In the genomic region with DNA sequence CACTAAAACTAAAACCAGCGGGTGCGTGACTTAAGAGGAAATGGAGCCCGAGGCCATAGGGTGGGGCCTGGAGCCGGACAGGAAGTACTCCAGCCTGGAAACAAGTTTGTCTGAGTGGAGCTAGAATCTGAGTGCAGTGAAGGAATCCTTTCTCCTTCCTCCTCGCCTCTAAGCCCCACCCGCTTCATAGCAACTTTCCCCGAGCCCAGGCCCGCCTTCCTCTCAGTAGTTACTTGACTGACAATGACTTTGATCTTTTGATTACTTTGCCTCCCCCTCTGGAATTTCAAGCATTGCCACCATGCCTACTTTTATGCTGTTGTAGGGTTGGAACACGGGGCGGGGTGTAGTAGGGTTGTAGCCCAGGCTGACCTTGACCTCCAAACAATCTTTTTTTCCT, we compare ENCODE assay signal across 9 mouse cellular contexts. TPM values are rescaled to one million over a fixed set of nuclear protein-coding genes. Genes with fewer than 3 reads are reported as not detected.
DNase-seq lines count a peak whose midpoint lies in the region; ATAC-seq lines count a peak whose summit lies in the region.
"Had no signal": no experiment of that assay in that cellular context is flagged by ENCODE, and none has a peak within 500 bp of the region (broad histone marks: within the 10 kb centered on the region; RNA-seq: fewer than 3 reads in every experiment).

No protein-coding gene starts in this region.

- 0 out of 2 replicates have a peak overlapping the region, but pooled peaks have one; percentile 11 for H3K4me2 ChIP-seq in heart, embryonic 15.5 days
- no peak overlapping the region for H3K4me2 ChIP-seq in limb, embryonic 11.5 days (ENCODE audit: low read depth, severe bottlenecking)
- no peak overlapping the region for H3K4me2 ChIP-seq in neural tube, embryonic 15.5 days
- H3K4me2 ChIP-seq: neural tube, embryonic 13.5 days had no signal

- peak; percentile 9 for DNase-seq in urinary bladder, postnatal 25 days (ENCODE audit: low spot score)
- DNase-seq in urinary bladder, adult 2 months (ENCODE audit: low spot score): no peak
- peak; percentile 29 for DNase-seq in limb, embryonic 11.5 days (ENCODE audit: low spot score)
- no peak for DNase-seq in cerebellum, adult 18-20 months
- DNase-seq in left cerebral cortex, adult 18-20 months (ENCODE audit: low spot score in 2 of 2): no peak

- H3K9me3 ChIP-seq in heart, embryonic 15.5 days (replicated peaks): no peaks in the 10 kb centered on the region
- no peaks in the 10 kb centered on the region for H3K9me3 ChIP-seq in limb, embryonic 11.5 days (ENCODE audit: control insufficient read depth, low read length)
- no peaks in the 10 kb centered on the region for H3K9me3 ChIP-seq in neural tube, embryonic 15.5 days (replicated peaks)
- H3K9me3 ChIP-seq: neural tube, embryonic 13.5 days had no signal

- H3K9ac ChIP-seq in heart, embryonic 15.5 days: no peak overlapping the region
- no peak overlapping the region for H3K9ac ChIP-seq in limb, embryonic 11.5 days (ENCODE audit: low read length)
- H3K9ac ChIP-seq in neural tube, embryonic 15.5 days (replicated peaks): no peak overlapping the region
- H3K9ac ChIP-seq: neural tube, embryonic 13.5 days had no signal

- H3K4me1 ChIP-seq in heart, embryonic 15.5 days (replicated peaks): 0 out of 2 replicates have a peak, but pooled peaks cover 2% of the 10 kb centered on the region
- 0 out of 2 replicates have a peak, but pooled peaks cover under 1% of the 10 kb centered on the region for H3K4me1 ChIP-seq in limb, embryonic 11.5 days (ENCODE audit: control insufficient read depth, insufficient read depth, low read length)
- H3K4me1 ChIP-seq in neural tube, embryonic 15.5 days: no peaks in the 10 kb centered on the region
- H3K4me1 ChIP-seq: neural tube, embryonic 13.5 days had no signal

- no peak overlapping the region for H3K27ac ChIP-seq in heart, embryonic 15.5 days
- no peak overlapping the region for H3K27ac ChIP-seq in limb, embryonic 11.5 days (replicated peaks; ENCODE audit: low read depth, low read length)
- no peak overlapping the region for H3K27ac ChIP-seq in neural tube, embryonic 15.5 days (replicated peaks)
- H3K27ac ChIP-seq: neural tube, embryonic 13.5 days had no signal

- H3K27me3 ChIP-seq in heart, embryonic 15.5 days: no peaks in the 10 kb centered on the region
- no peaks in the 10 kb centered on the region for H3K27me3 ChIP-seq in limb, embryonic 11.5 days (ENCODE audit: control insufficient read depth, insufficient read depth, low read length)
- no peaks in the 10 kb centered on the region for H3K27me3 ChIP-seq in neural tube, embryonic 15.5 days (replicated peaks)
- H3K27me3 ChIP-seq: neural tube, embryonic 13.5 days had no signal

- no peak for ATAC-seq in heart, embryonic 15.5 days (replicated peaks; ENCODE audit: insufficient number of reproducible peaks, insufficient read depth, low FRiP score, low read depth)
- ATAC-seq in limb, embryonic 11.5 days (ENCODE audit: insufficient number of reproducible peaks, low FRiP score, low TSS enrichment, low read depth): no peak
- no peak for ATAC-seq in frontal cortex, adult (ENCODE audit: low TSS enrichment)
- no peak for ATAC-seq in neural tube, embryonic 15.5 days (ENCODE audit: low FRiP score)

- WGBS in heart, embryonic 15.5 days: 34% methylated on average over 10 of the region's 10 CpGs
- 37% methylated on average over 10 of the region's 10 CpGs for WGBS in limb, embryonic 11.5 days
- 58% methylated on average over 10 of the region's 10 CpGs for WGBS in neural tube, embryonic 15.5 days

- no peak overlapping the region for H3K4me3 ChIP-seq in heart, embryonic 15.5 days
- no peak overlapping the region for H3K4me3 ChIP-seq in limb, embryonic 11.5 days (ENCODE audit: low read depth, low read length)
- no peak overlapping the region for H3K4me3 ChIP-seq in neural tube, embryonic 15.5 days (replicated peaks)
- H3K4me3 ChIP-seq: neural tube, embryonic 13.5 days had no signal

- H3K36me3 ChIP-seq in heart, embryonic 15.5 days: no peaks in the 10 kb centered on the region
- no peaks in the 10 kb centered on the region for H3K36me3 ChIP-seq in limb, embryonic 11.5 days (ENCODE audit: control insufficient read depth, insufficient read depth, low read length)
- H3K36me3 ChIP-seq in neural tube, embryonic 15.5 days: no peaks in the 10 kb centered on the region
- H3K36me3 ChIP-seq: neural tube, embryonic 13.5 days had no signal

RNA-seq across cellular contexts. Expression of a gene that starts 21.0 kb away (rescaled TPM):
- polyA plus RNA-seq in urinary bladder, adult 2 months (2012; rRNA removed): 18.2 and 21.8 TPM in 2 replicates
- polyA plus RNA-seq in heart, embryonic 15.5 days (2015; fragmentation: Nextera tagmentation; extraction: Ambion mirVana): 24.2 and 32.8 TPM in 2 replicates
- 80.6 and 87.2 TPM in 2 replicates for polyA plus RNA-seq in limb, embryonic 11.5 days (2014; fragmentation: Nextera tagmentation; extraction: Ambion mirVana)
- total RNA-seq in left cerebral cortex, adult 18-20 months (2021): 10 to 100 TPM; 20.6 to 24.8 TPM
- 29.9 and 35.2 TPM in 2 replicates for polyA plus RNA-seq in neural tube, embryonic 15.5 days (2015; fragmentation: Nextera tagmentation; extraction: Ambion mirVana)

Comparison
In these comparisons a context has a peak if more than half of its experiments do, and no peak if none do; other contexts are left out.
1. DNase-seq: peak in urinary bladder, postnatal 25 days (single experiment) and limb, embryonic 11.5 days (single experiment); none in urinary bladder, adult 2 months (single experiment), cerebellum, adult 18-20 months (0 of 2) and left cerebral cortex, adult 18-20 months (0 of 2).